Mouse (Mus musculus) kidney, embryonic 14.5 days (tissue): ENCODE results near the gene Dpm1. TPM values are rescaled to one million over a fixed set of nuclear protein-coding genes. Genes with fewer than 3 reads are reported as not detected.

Source experiments
- ATAC-seq: fragments of 200-750 bp; cut with Nextera tagmentation; 2 replicates; pipeline ENCODE4 v1.8.0; 2017; ENCODE audit warnings: moderate number of reproducible peaks, mild to moderate bottlenecking, moderate TSS enrichment, moderate library complexity; ENCODE audit not compliant: low FRiP score, low TSS enrichment
- H3K27ac ChIP-seq: fragments of 300-500 bp; sonication (generic); 2 replicates; pipeline ENCODE4 v1.5.1; 2014; ENCODE audit warnings: low read depth, mild to moderate bottlenecking, low read length, moderate library complexity, mixed read lengths
- H3K27me3 ChIP-seq: fragments of 300-500 bp; sonication (generic); 2 replicates; pipeline ENCODE4 v1.6.1; 2014; ENCODE audit warnings: mild to moderate bottlenecking, low read length; ENCODE audit not compliant: control insufficient read depth, insufficient read depth
- H3K36me3 ChIP-seq: fragments of 300-500 bp; sonication (generic); 2 replicates; pipeline ENCODE4 v1.6.1; 2014; ENCODE audit warnings: low read length, mixed read lengths; ENCODE audit not compliant: control insufficient read depth, insufficient read depth
- H3K4me1 ChIP-seq: fragments of 300-500 bp; sonication (generic); 2 replicates; pipeline ENCODE4 v1.6.1; 2014; ENCODE audit warnings: low read length, mixed read lengths; ENCODE audit not compliant: control insufficient read depth, insufficient read depth
- H3K4me2 ChIP-seq: fragments of 300-500 bp; sonication (generic); replicated peaks from 2 replicates; pipeline ENCODE4 v1.6.1; 2014; ENCODE audit warnings: low read depth, mild to moderate bottlenecking, low read length
- H3K4me3 ChIP-seq: fragments of 300-500 bp; sonication (generic); 2 replicates; pipeline ENCODE4 v1.5.1; 2014; ENCODE audit warnings: mild to moderate bottlenecking, low read length
- H3K9ac ChIP-seq: fragments of 300-500 bp; sonication (generic); 2 replicates; pipeline ENCODE4 v1.6.1; 2014; ENCODE audit warnings: low read depth, mild to moderate bottlenecking, low read length, moderate library complexity
- H3K9me3 ChIP-seq: fragments of 300-500 bp; sonication (generic); 2 replicates; pipeline ENCODE4 v1.6.1; 2016; ENCODE audit warnings: low read length; ENCODE audit not compliant: control insufficient read depth
- WGBS: fragments of 180-500 bp; shearing (Covaris S2); extraction: QIAGEN DNeasy Blood & Tissue Kit; methylation state at CpG from one replicate; pipeline ENCODE4 v1.1.7; 2014; 5-methylcytosine and 5-hydroxymethylcytosine counted together
- polyA plus RNA-seq: library from polyadenylated mRNA; unstranded; fragments of >200 nt; fragmentation: Nextera tagmentation; extraction: Ambion mirVana; gene quantifications from 2 replicates; pipeline ENCODE4 v1.2.1, GENCODE M21; 2014

Dpm1 gene
- 82.3 and 84.0 TPM in 2 replicates for polyA plus RNA-seq

GRCm38 (mm10) chr2:168230026-168230728 is at the start of gene Dpm1, which contains the start of the genes Gm20716 and Mocs3:
Gene Dpm1, minus strand, starts transcription at chr2:168230591.
Gene Gm20716, minus strand, starts transcription at chr2:168230364.
Gene Mocs3, plus strand, starts transcription at chr2:168230622.
- Histone ChIP-seq H3K27ac (peak within 1 kb of the TSS; percentile 90), H3K4me3 (peak within 1 kb of the TSS; percentile 84), H3K9me3 (no peaks in the 10 kb centered on the region), H3K36me3 (peaks cover 22% of the 10 kb centered on the region), H3K4me1 (peaks cover 19% of the 10 kb centered on the region), H3K27me3 (no peaks in the 10 kb centered on the region; the same call in 1 of the 2 replicates), H3K4me2 (peak within 1 kb of the TSS; percentile 99), H3K9ac (peak within 1 kb of the TSS; percentile 79)
- peak; percentile 88 for ATAC-seq
- under 1% methylated on average over 73 of the region's 73 CpGs for WGBS

GRCm38 (mm10) chr2:168274374-168274935 is 44.1 kb upstream of the Dpm1 start:
- WGBS = 11% methylated on average over 11 of the region's 11 CpGs
- H3K36me3 ChIP-seq = no peaks in the 10 kb centered on the region
- no peak for ATAC-seq
- H3K4me1 ChIP-seq = no peaks in the 10 kb centered on the region
- no peak overlapping the region for H3K4me2 ChIP-seq
- no peak overlapping the region for H3K27ac ChIP-seq
- no peak overlapping the region for H3K9ac ChIP-seq
- no peaks in the 10 kb centered on the region for H3K9me3 ChIP-seq
- peaks cover 31% of the 10 kb centered on the region for H3K27me3 ChIP-seq
- H3K4me3 ChIP-seq = no peak overlapping the region

- Histone ChIP-seq H3K4me1 (no peaks in the 10 kb centered on the region), H3K27me3 (peaks cover 22% of the 10 kb centered on the region), H3K27ac (no peak overlapping the region), H3K9ac (no peak overlapping the region), H3K4me3 (no peak overlapping the region), H3K36me3 (no peaks in the 10 kb centered on the region), H3K9me3 (peaks cover 3% of the 10 kb centered on the region; the same call in 1 of the 2 replicates), H3K4me2 (no peak overlapping the region)
- ATAC-seq = no peak
- 51% methylated on average over 9 of the region's 9 CpGs for WGBS
Observed at GRCm38 (mm10) chr2:168273387-168273786, 43.0 kb upstream of the Dpm1 start.

GRCm38 (mm10) chr2:168268033-168268432 is 37.6 kb upstream of the Dpm1 start:
- no peaks in the 10 kb centered on the region for H3K36me3 ChIP-seq
- no peak overlapping the region for H3K27ac ChIP-seq
- 33% methylated on average over 7 of the region's 7 CpGs for WGBS
- H3K9me3 ChIP-seq = peaks cover 3% of the 10 kb centered on the region; the same call in 1 of the 2 replicates
- no peaks in the 10 kb centered on the region for H3K27me3 ChIP-seq
- no peak overlapping the region for H3K4me3 ChIP-seq
- H3K4me2 ChIP-seq = peak overlapping the region; percentile 1; the same call in 1 of the 2 replicates
- H3K4me1 ChIP-seq = no peaks in the 10 kb centered on the region
- H3K9ac ChIP-seq = no peak overlapping the region
- no peak for ATAC-seq

- H3K27ac ChIP-seq = no peak overlapping the region
- no peaks in the 10 kb centered on the region for H3K36me3 ChIP-seq
- no peak overlapping the region for H3K4me3 ChIP-seq
- no peaks in the 10 kb centered on the region for H3K4me1 ChIP-seq
- H3K4me2 ChIP-seq = no peak overlapping the region
- 94% methylated on average over 10 of the region's 10 CpGs for WGBS
- no peak overlapping the region for H3K9ac ChIP-seq
- H3K27me3 ChIP-seq = no peaks in the 10 kb centered on the region; the same call in 1 of the 2 replicates
- no peaks in the 10 kb centered on the region for H3K9me3 ChIP-seq
- ATAC-seq = no peak
Observed at GRCm38 (mm10) chr2:168260900-168261299, 30.5 kb upstream of the Dpm1 start.

GRCm38 (mm10) chr2:168260124-168260523 is 29.7 kb upstream of the Dpm1 start:
- Histone ChIP-seq H3K27ac (no peak overlapping the region), H3K27me3 (no peaks in the 10 kb centered on the region; the same call in 1 of the 2 replicates), H3K36me3 (no peaks in the 10 kb centered on the region), H3K4me1 (no peaks in the 10 kb centered on the region), H3K4me2 (no peak overlapping the region), H3K9ac (no peak overlapping the region), H3K9me3 (no peaks in the 10 kb centered on the region), H3K4me3 (no peak overlapping the region)
- no peak for ATAC-seq
- WGBS = 77% methylated on average over 3 of the region's 3 CpGs

- H3K4me2 ChIP-seq = no peak overlapping the region
- no peak for ATAC-seq
- H3K4me3 ChIP-seq = no peak overlapping the region
- WGBS = 92% methylated on average over 8 of the region's 8 CpGs
- no peaks in the 10 kb centered on the region for H3K9me3 ChIP-seq
- no peaks in the 10 kb centered on the region for H3K4me1 ChIP-seq
- H3K27me3 ChIP-seq = no peaks in the 10 kb centered on the region; the same call in 1 of the 2 replicates
- H3K36me3 ChIP-seq = no peaks in the 10 kb centered on the region
- H3K9ac ChIP-seq = no peak overlapping the region
- no peak overlapping the region for H3K27ac ChIP-seq
Observed at GRCm38 (mm10) chr2:168259046-168259445, 28.7 kb upstream of the Dpm1 start.

GRCm38 (mm10) chr2:168257188-168257587 is 26.8 kb upstream of the Dpm1 start:
- Histone ChIP-seq H3K4me3 (no peak overlapping the region), H3K27ac (no peak overlapping the region), H3K4me2 (no peak overlapping the region), H3K36me3 (no peaks in the 10 kb centered on the region), H3K9me3 (no peaks in the 10 kb centered on the region), H3K27me3 (no peaks in the 10 kb centered on the region), H3K4me1 (no peaks in the 10 kb centered on the region), H3K9ac (no peak overlapping the region)
- WGBS = 92% methylated on average over 4 of the region's 4 CpGs
- ATAC-seq = no peak

- Histone ChIP-seq H3K9ac (no peak overlapping the region), H3K9me3 (no peaks in the 10 kb centered on the region), H3K4me3 (no peak overlapping the region), H3K4me1 (no peaks in the 10 kb centered on the region), H3K4me2 (no peak overlapping the region), H3K36me3 (no peaks in the 10 kb centered on the region), H3K27ac (no peak overlapping the region), H3K27me3 (no peaks in the 10 kb centered on the region)
- WGBS = 65% methylated on average over 3 of the region's 3 CpGs
- no peak for ATAC-seq
Observed at GRCm38 (mm10) chr2:168256506-168256905, 26.1 kb upstream of the Dpm1 start.
